Mouse (Mus musculus): ENCODE data around the gene Rab11b.

Rab11b gene

GRCm38 (mm10) chr17:33714779-33715178 lies 45.6 kb downstream of the Rab11b start:
- DNase-seq: no peak

DNA sequence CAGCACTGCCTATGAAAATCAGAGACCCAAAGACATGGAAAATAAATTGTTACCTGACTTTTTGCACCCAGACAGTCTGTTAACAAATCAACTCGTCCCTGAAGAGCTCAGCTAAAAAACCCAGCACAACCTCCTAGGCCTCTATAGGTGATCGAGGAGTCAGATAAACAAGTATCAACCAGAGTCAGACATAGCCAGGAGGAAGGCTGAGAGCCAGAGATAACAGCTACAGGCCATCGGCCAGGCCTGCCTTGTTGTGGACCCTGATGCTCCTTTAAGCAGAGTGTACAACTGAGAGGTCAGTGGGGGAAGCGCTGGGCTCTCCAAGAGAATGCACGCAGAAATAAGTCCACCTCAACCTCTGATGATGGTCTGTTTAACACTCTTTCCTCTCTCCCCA lies 47.1 kb downstream of the Rab11b start:
- DNase-seq: no peak

GRCm38 (mm10) chr17:33709834-33710233 lies 50.5 kb downstream of the Rab11b start:
- DNase-seq: no peak

GRCm38 (mm10) chr17:33703091-33703490 lies 57.2 kb downstream of the Rab11b start:
- no peak for DNase-seq

- no peak for DNase-seq
These were observed 58.2 kb downstream of the Rab11b start for GRCm38 (mm10) chr17:33702178-33702577.

DNA sequence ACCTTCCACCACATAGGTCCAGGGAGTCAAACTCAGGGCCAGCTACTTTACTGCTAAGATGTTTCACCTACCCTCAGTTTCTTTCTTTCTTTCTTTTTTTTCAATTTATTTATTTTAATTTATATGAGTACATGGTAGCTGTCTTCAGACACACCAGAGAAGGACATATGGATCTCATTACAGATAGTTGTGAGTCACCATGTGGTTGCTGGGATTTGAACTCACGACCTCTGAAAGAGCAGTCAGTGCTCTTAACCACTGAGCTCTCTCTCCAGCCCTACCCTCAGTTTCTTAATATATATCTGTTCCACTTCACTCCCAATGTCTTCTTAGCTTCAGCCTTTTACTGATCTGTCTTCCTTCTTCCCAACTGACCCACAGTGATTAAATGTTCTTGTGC lies 64.9 kb downstream of the Rab11b start:
- no peak for DNase-seq
